Mouse (Mus musculus) kidney, embryonic 15.5 days (tissue): ENCODE results near the gene Polk. TPM values are rescaled to one million over a fixed set of nuclear protein-coding genes. Genes with fewer than 3 reads are reported as not detected.

ENCODE experiments used
- ATAC-seq: fragments of 200-750 bp; cut with Nextera tagmentation; replicated peaks from 2 replicates; pipeline ENCODE4 v1.8.0; 2017; ENCODE audit warnings: moderate TSS enrichment; ENCODE audit not compliant: low FRiP score
- H3K27ac ChIP-seq: fragments of 300-500 bp; sonication (generic); 2 replicates; pipeline ENCODE4 v1.5.1; 2015; ENCODE audit warnings: mild to moderate bottlenecking, inconsistent platforms
- H3K27me3 ChIP-seq: fragments of 300-500 bp; sonication (generic); 2 replicates; pipeline ENCODE4 v1.6.1; 2015; ENCODE audit warnings: inconsistent platforms
- H3K36me3 ChIP-seq: fragments of 300-500 bp; sonication (generic); 2 replicates; pipeline ENCODE4 v1.6.1; 2015; ENCODE audit warnings: inconsistent platforms
- H3K4me1 ChIP-seq: fragments of 300-500 bp; sonication (generic); 2 replicates; pipeline ENCODE4 v1.6.1; 2015; ENCODE audit warnings: inconsistent platforms
- H3K4me2 ChIP-seq: fragments of 300-500 bp; sonication (generic); 2 replicates; pipeline ENCODE4 v1.6.1; 2015; ENCODE audit warnings: moderate library complexity, mild to moderate bottlenecking, inconsistent platforms
- H3K4me3 ChIP-seq: fragments of 300-500 bp; sonication (generic); replicated peaks from 2 replicates; pipeline ENCODE4 v1.5.1; 2015; ENCODE audit warnings: mild to moderate bottlenecking, inconsistent platforms
- H3K9ac ChIP-seq: fragments of 300-500 bp; sonication (generic); 2 replicates; pipeline ENCODE4 v1.6.1; 2015; ENCODE audit warnings: mild to moderate bottlenecking, inconsistent platforms
- H3K9me3 ChIP-seq: fragments of 300-500 bp; sonication (generic); replicated peaks from 2 replicates; pipeline ENCODE4 v1.6.1; 2016; ENCODE audit warnings: inconsistent platforms
- WGBS: fragments of 180-500 bp; shearing (Covaris S2); methylation state at CpG from one replicate; pipeline ENCODE4 v1.1.7; 2015; ENCODE audit warnings: mixed read lengths; 5-methylcytosine and 5-hydroxymethylcytosine counted together
- polyA plus RNA-seq: library from polyadenylated mRNA; unstranded; fragments of >200 nt; fragmentation: Nextera tagmentation; extraction: Ambion mirVana; gene quantifications from 2 replicates; pipeline ENCODE4 v1.2.1, GENCODE M21; 2015

The Polk gene
- polyA plus RNA-seq, 1 experiment from 2014 or later, result 9.2 TPM

GRCm38 (mm10) chr13:96432376-96432811 is 110.0 kb downstream of the Polk start:
- WGBS, result 37% methylated on average over 3 of the region's 3 CpGs
- Histone ChIP-seq H3K36me3 (no peaks in the 10 kb centered on the region), H3K27me3 (no peaks in the 10 kb centered on the region), H3K4me1 (peaks cover 44% of the 10 kb centered on the region), H3K27ac (peak overlapping the region; percentile 78), H3K4me2 (no peak overlapping the region), H3K9ac (no peak overlapping the region), H3K9me3 (no peaks in the 10 kb centered on the region), H3K4me3 (no peak overlapping the region)
- ATAC-seq, result peak; percentile 69

- no peak overlapping the region for H3K4me3 ChIP-seq
- H3K36me3 ChIP-seq, result no peaks in the 10 kb centered on the region
- WGBS, result 38% methylated on average over 12 of the region's 12 CpGs
- peak; percentile 79 for ATAC-seq
- no peak overlapping the region for H3K9ac ChIP-seq
- peaks cover 44% of the 10 kb centered on the region for H3K4me1 ChIP-seq
- no peaks in the 10 kb centered on the region for H3K9me3 ChIP-seq
- H3K27ac ChIP-seq, result no peak overlapping the region; the same call in 1 of the 2 replicates
- H3K4me2 ChIP-seq, result no peak overlapping the region
- H3K27me3 ChIP-seq, result no peaks in the 10 kb centered on the region
Observed at GRCm38 (mm10) chr13:96431595-96432156, 110.7 kb downstream of the Polk start.

Other genes starting within 250 kb of the Polk start
- gene Poc5, start 154.3 kb downstream of the Polk start, polyA plus RNA-seq, result 11.9 and 12.5 TPM in 2 replicates
- gene Ankdd1b, start 71.4 kb downstream of the Polk start, polyA plus RNA-seq, result 0.17 and 0.22 TPM in 2 replicates
- gene Gm17622, start 51.8 kb downstream of the Polk start, polyA plus RNA-seq, result not detected in 2 replicates
- 9.6 and 10.3 TPM in 2 replicates for gene Col4a3bp, start within 50 bp of the Polk start, polyA plus RNA-seq
- 64.0 and 69.2 TPM in 2 replicates for gene Hmgcr, start 128.4 kb upstream of the Polk start, polyA plus RNA-seq
- 0.03 TPM in 1 of 2 replicates, not detected in the other for gene Ankrd31, start 205.7 kb upstream of the Polk start, polyA plus RNA-seq